Mouse (Mus musculus): ENCODE results near the gene Mthfsd. TPM values are rescaled to one million over a fixed set of nuclear protein-coding genes. Genes with fewer than 3 reads are reported as not detected.
"Not testable (repeated sequence)": the region's sequence is repeated elsewhere in the genome, so short reads cannot be mapped to it uniquely, and the experiment has no call there.

Gene Mthfsd
- total RNA-seq (2021), result 10 to 100 TPM; 39.2 to 42.7 TPM
- long read RNA-seq, experiment 1, partial matches to known transcripts, result 2 of 18 reads
- long read RNA-seq, experiment 1, other reads (novel, unspliced or antisense), result 14 of 18 reads
- long read RNA-seq, experiment 2, transcript Mthfsd-206 (10 exons, 1,060 nt), result major isoform, 6 of 45 reads
- long read RNA-seq, experiment 2, partial matches to known transcripts, result 18 of 45 reads
- long read RNA-seq, experiment 2, other reads (novel, unspliced or antisense), result 20 of 45 reads

- DNase-seq (ENCODE audit: low spot score in 2 of 2), result peak; percentile 96 to 99
Measured at GRCm38 (mm10) chr8:121107668-121108656, at the start of gene Mthfsd. Mthfsd (minus strand) TSS chr8:121108392.

GRCm38 (mm10) chr8:121156990-121157491 is 48.8 kb upstream of the Mthfsd start:
- DNase-seq (ENCODE audit: low spot score in 2 of 2), result no peak

- no peak for DNase-seq (ENCODE audit: low spot score in 2 of 2)
Measured at GRCm38 (mm10) chr8:121152394-121152793, 44.2 kb upstream of the Mthfsd start.

GRCm38 (mm10) chr8:121148573-121149083 is 40.4 kb upstream of the Mthfsd start:
- DNase-seq (ENCODE audit: low spot score in 2 of 2), result no peak

GRCm38 (mm10) chr8:121145457-121146134 is 37.4 kb upstream of the Mthfsd start:
- DNase-seq (ENCODE audit: low spot score in 2 of 2), result not testable (repeated sequence)

- no peak for DNase-seq (ENCODE audit: low spot score in 2 of 2)
Measured at GRCm38 (mm10) chr8:121136856-121137255, 28.7 kb upstream of the Mthfsd start.

- no peak for DNase-seq (ENCODE audit: low spot score in 2 of 2)
Measured at GRCm38 (mm10) chr8:121134512-121134911, 26.3 kb upstream of the Mthfsd start.

GRCm38 (mm10) chr8:121134102-121134501 is 25.9 kb upstream of the Mthfsd start:
- DNase-seq (ENCODE audit: low spot score in 2 of 2), result no peak

GRCm38 (mm10) chr8:121132961-121133513 is 24.8 kb upstream of the Mthfsd start:
- DNase-seq (ENCODE audit: low spot score in 2 of 2), result no peak

- DNase-seq (ENCODE audit: low spot score in 2 of 2), result no peak
Measured at GRCm38 (mm10) chr8:121130522-121130921, 22.3 kb upstream of the Mthfsd start.

- no peak for DNase-seq (ENCODE audit: low spot score in 2 of 2)
Measured at GRCm38 (mm10) chr8:121129265-121129940, 21.2 kb upstream of the Mthfsd start.

- no peak for DNase-seq (ENCODE audit: low spot score in 2 of 2)
Measured at GRCm38 (mm10) chr8:121128531-121129264, 20.5 kb upstream of the Mthfsd start.

GRCm38 (mm10) chr8:121127756-121128375 is 19.7 kb upstream of the Mthfsd start, which contains the start of gene Foxl1:
Foxl1 (plus strand) TSS chr8:121127940.
- no peak for DNase-seq (ENCODE audit: low spot score in 2 of 2)

GRCm38 (mm10) chr8:121127291-121127701 is 19.1 kb upstream of the Mthfsd start:
- DNase-seq (ENCODE audit: low spot score in 2 of 2), result no peak

- no peak for DNase-seq (ENCODE audit: low spot score in 2 of 2)
Measured at GRCm38 (mm10) chr8:121126694-121127093, 18.5 kb upstream of the Mthfsd start.

- DNase-seq (ENCODE audit: low spot score in 2 of 2), result no peak
Measured at GRCm38 (mm10) chr8:121126191-121126590, 18.0 kb upstream of the Mthfsd start.

- DNase-seq (ENCODE audit: low spot score in 2 of 2), result peak in 1 of 2 experiments; percentile 50
Measured at GRCm38 (mm10) chr8:121125311-121125876, 17.2 kb upstream of the Mthfsd start.

GRCm38 (mm10) chr8:121124547-121125239 is 16.5 kb upstream of the Mthfsd start:
- DNase-seq (ENCODE audit: low spot score in 2 of 2), result no peak

Data from adrenal gland, postnatal 4 days (tissue).